Mouse (Mus musculus) stomach, postnatal 0 days (tissue): Measurements from ENCODE around the gene Timm13.

Experiments
- CTCF ChIP-seq: IDR thresholded peaks from 2 replicates; pipeline ENCODE4 v1.5.1; 2016; ENCODE audit warnings: antibody characterized with exemption, low read depth, mild to moderate bottlenecking, moderate library complexity
- EP300 ChIP-seq: optimal IDR thresholded peaks from 2 replicates; pipeline ENCODE3; 2016; ENCODE audit warnings: antibody characterized with exemption

DNA sequence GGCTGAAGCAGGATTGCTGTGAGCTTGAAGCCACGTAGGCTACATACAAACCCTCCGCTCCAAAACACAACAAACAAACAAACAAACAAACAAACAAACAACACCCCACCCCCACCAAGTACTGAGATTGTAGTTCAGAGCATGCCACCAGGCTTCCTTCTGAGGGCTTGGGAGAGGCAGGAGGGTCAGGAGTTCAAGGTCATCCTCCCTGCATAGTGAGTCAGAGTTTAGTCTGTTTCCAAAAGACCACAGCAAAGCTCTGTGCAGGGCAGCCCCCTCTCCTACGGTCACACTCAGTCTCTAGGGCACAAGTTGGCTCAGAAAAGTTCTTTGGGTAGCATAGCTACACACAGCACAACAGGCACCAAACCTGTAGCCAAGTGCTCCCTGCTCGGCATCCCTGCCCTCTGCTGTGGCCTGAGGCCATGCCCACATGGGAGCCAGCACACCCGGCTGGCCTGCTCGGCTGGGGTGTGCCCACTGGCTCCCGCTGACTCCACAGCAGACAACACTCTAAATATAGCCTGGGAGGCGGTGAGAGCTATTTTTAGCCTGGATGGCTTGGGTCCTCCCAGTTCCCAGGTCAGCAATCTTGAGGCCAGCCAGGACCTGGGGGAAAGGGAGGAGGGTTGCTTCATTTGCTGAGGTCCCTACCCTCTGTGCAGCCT is 39.7 kb upstream of the Timm13 start:
- TF ChIP-seq CTCF (peak; percentile 4; the same call in 1 of the 2 replicates), EP300 (no peak)
